In the genomic region with DNA sequence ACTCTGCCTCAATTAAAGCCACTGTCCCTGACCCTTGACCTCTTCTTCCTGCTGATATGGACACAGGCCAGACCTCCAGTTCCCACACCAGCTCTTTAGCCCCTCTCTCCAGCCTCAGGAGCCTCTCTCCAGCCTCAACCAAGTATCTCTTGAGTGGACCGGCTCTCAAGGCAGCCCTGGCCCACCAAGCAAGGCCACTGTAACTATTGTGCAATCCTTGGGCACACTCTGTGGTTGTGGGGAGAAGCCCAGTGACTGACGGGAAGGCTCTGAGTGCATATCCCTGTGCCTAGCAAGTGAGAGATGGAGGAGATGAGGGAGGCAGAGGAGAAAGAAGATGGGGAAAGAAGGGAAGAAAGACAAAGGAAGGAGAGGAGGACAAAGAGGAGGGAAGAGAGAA, we compare ENCODE assay signal across 18 mouse cellular contexts. TPM values are rescaled to one million over a fixed set of nuclear protein-coding genes. Genes with fewer than 3 reads are reported as not detected.
DNase-seq lines count a peak whose midpoint lies in the region; ATAC-seq lines count a peak whose summit lies in the region.
"Had no signal": no experiment of that assay in that cellular context is flagged by ENCODE, and none has a peak within 500 bp of the region (broad histone marks: within the 10 kb centered on the region; RNA-seq: fewer than 3 reads in every experiment).

No protein-coding gene starts in this region.

- DNase-seq in adrenal gland, adult (ENCODE audit: inconsistent age in 2 of 2, low spot score in 1 of 2) = peak; percentile 53 to 78
- no peak for DNase-seq in adrenal gland, postnatal 25 days
- DNase-seq in ovary, adult 18-20 months (ENCODE audit: low spot score) = peak; percentile 60
- DNase-seq in ovary, postnatal 36 days (ENCODE audit: low spot score) = no peak
- no peak for DNase-seq in gastrocnemius, postnatal 4 days (ENCODE audit: low spot score in 2 of 2)
- DNase-seq: cerebellum, adult 18-20 months; embryo, embryonic 11 days; gastrocnemius, postnatal 36 days; kidney, postnatal 25 days; right cerebral cortex, postnatal 25 days had no signal

- H3K4me1 ChIP-seq in liver, embryonic 16.5 days (ENCODE audit: control insufficient read depth, low read depth, low read length) = peaks cover 23% of the 10 kb centered on the region
- H3K4me1 ChIP-seq in midbrain, embryonic 13.5 days (replicated peaks) = no peaks in the 10 kb centered on the region
- H3K4me1 ChIP-seq: neural tube, embryonic 15.5 days had no signal

- peak overlapping the region; percentile 52 for H3K27ac ChIP-seq in liver, embryonic 16.5 days (ENCODE audit: low read length)
- H3K27ac ChIP-seq in midbrain, embryonic 13.5 days = no peak overlapping the region
- H3K27ac ChIP-seq: left cerebral cortex, adult 2 months; neural tube, embryonic 15.5 days had no signal

- H3K4me2 ChIP-seq in liver, embryonic 16.5 days (ENCODE audit: low read depth, low read length) = peak overlapping the region; percentile 28; the same call in 1 of the 2 replicates
- H3K4me2 ChIP-seq in midbrain, embryonic 13.5 days (replicated peaks) = no peak overlapping the region
- H3K4me2 ChIP-seq: neural tube, embryonic 15.5 days had no signal

- 27% methylated on average over 2 of the region's 2 CpGs for WGBS in liver, embryonic 16.5 days (ENCODE audit: insufficient replicate concordance)
- 81% methylated on average over 2 of the region's 2 CpGs for WGBS in midbrain, embryonic 13.5 days

- peak overlapping the region; percentile 50 for H3K4me3 ChIP-seq in liver, embryonic 16.5 days (ENCODE audit: low read depth, low read length)
- no peak overlapping the region for H3K4me3 ChIP-seq in midbrain, embryonic 13.5 days (replicated peaks)
- H3K4me3 ChIP-seq: left cerebral cortex, adult 2 months; neural tube, embryonic 15.5 days had no signal

- peak overlapping the region; percentile 50; the same call in 1 of the 2 replicates for H3K9ac ChIP-seq in liver, embryonic 16.5 days (ENCODE audit: low read depth, low read length)
- H3K9ac ChIP-seq in midbrain, embryonic 13.5 days (replicated peaks) = no peak overlapping the region
- H3K9ac ChIP-seq: neural tube, embryonic 15.5 days had no signal

- no peaks in the 10 kb centered on the region for H3K36me3 ChIP-seq in liver, embryonic 16.5 days (ENCODE audit: control insufficient read depth, insufficient read depth)
- H3K36me3 ChIP-seq in midbrain, embryonic 13.5 days = no peaks in the 10 kb centered on the region
- H3K36me3 ChIP-seq: neural tube, embryonic 15.5 days had no signal

- ATAC-seq in liver, embryonic 16.5 days (ENCODE audit: low read depth) = peak; percentile 30; the same call in 1 of the 2 replicates
- 0 out of 2 replicates have a peak, but pooled peaks have one; percentile 4 for ATAC-seq in monocyte, adult 5-6 weeks (replicated peaks; ENCODE audit: insufficient number of reproducible peaks, low FRiP score, low TSS enrichment, poor library complexity, severe bottlenecking)
- ATAC-seq in midbrain, embryonic 13.5 days = no peak
- ATAC-seq: inflammation-experienced regulatory T-cells, adult 6 months had no signal

- H3K9me3 ChIP-seq in liver, embryonic 16.5 days (replicated peaks; ENCODE audit: control insufficient read depth, low read length) = no peaks in the 10 kb centered on the region
- H3K9me3 ChIP-seq in midbrain, embryonic 13.5 days = no peaks in the 10 kb centered on the region
- H3K9me3 ChIP-seq: neural tube, embryonic 15.5 days had no signal

- peaks cover 2% of the 10 kb centered on the region; the same call in 1 of the 2 replicates for H3K27me3 ChIP-seq in liver, embryonic 16.5 days (ENCODE audit: control insufficient read depth, insufficient read depth, low read depth, low read length)
- no peaks in the 10 kb centered on the region for H3K27me3 ChIP-seq in midbrain, embryonic 13.5 days
- H3K27me3 ChIP-seq: neural tube, embryonic 15.5 days had no signal

RNA-seq across cellular contexts. Expression of a gene that starts 16.0 kb away (rescaled TPM):
- total RNA-seq in adrenal gland, postnatal 25 days (2021) = 3.0 and 3.3 TPM in 2 replicates
- polyA plus RNA-seq in liver, embryonic 16.5 days (2015; fragmentation: Nextera tagmentation; extraction: Ambion mirVana) = 16.6 and 18.2 TPM in 2 replicates
- 306 to 616 TPM (median 505 TPM) in 3 replicates for total RNA-seq in monocyte, adult 5-6 weeks (2017)
- polyA plus RNA-seq in midbrain, embryonic 13.5 days (2015; fragmentation: Nextera tagmentation; extraction: Ambion mirVana) = 1.8 and 3.0 TPM in 2 replicates
- 1 to 10 TPM; 5.4 to 6.6 TPM for total RNA-seq in gastrocnemius, postnatal 4 days (2021)

RNA-seq across cellular contexts. Expression of a gene that starts 19.8 kb away (rescaled TPM):
- not detected in 2 replicates for total RNA-seq in adrenal gland, postnatal 25 days (2021)
- 0.07 and 0.08 TPM in 2 replicates for polyA plus RNA-seq in liver, embryonic 16.5 days (2015; fragmentation: Nextera tagmentation; extraction: Ambion mirVana)
- total RNA-seq in monocyte, adult 5-6 weeks (2017) = 1.4 to 5.2 TPM (median 3.7 TPM) in 3 replicates
- not detected in 2 replicates for polyA plus RNA-seq in midbrain, embryonic 13.5 days (2015; fragmentation: Nextera tagmentation; extraction: Ambion mirVana)
- under 1 TPM; 0.22 to 0.31 TPM for total RNA-seq in gastrocnemius, postnatal 4 days (2021)
- total RNA-seq: gastrocnemius, postnatal 36 days; midbrain, postnatal 0 days had no signal
- polyA plus RNA-seq: forebrain, embryonic 11.5 days; inflammation-experienced regulatory T-cells, adult 6 months; midbrain, postnatal 0 days; neural tube, embryonic 15.5 days had no signal

RNA-seq across cellular contexts. Expression of a gene that starts 27.9 kb away (rescaled TPM):
- 31.2 and 32.7 TPM in 2 replicates for total RNA-seq in adrenal gland, postnatal 25 days (2021)
- 10.4 and 12.2 TPM in 2 replicates for polyA plus RNA-seq in liver, embryonic 16.5 days (2015; fragmentation: Nextera tagmentation; extraction: Ambion mirVana)
- 15.6 to 33.3 TPM (median 26.7 TPM) in 3 replicates for total RNA-seq in monocyte, adult 5-6 weeks (2017)
- polyA plus RNA-seq in midbrain, embryonic 13.5 days (2015; fragmentation: Nextera tagmentation; extraction: Ambion mirVana) = 25.0 and 29.4 TPM in 2 replicates
- total RNA-seq in gastrocnemius, postnatal 4 days (2021) = 10 to 100 TPM; 40.9 to 44.9 TPM

RNA-seq across cellular contexts. Expression of a gene that starts 44.3 kb away (rescaled TPM):
- 203 and 258 TPM in 2 replicates for total RNA-seq in adrenal gland, postnatal 25 days (2021)
- 130 and 133 TPM in 2 replicates for polyA plus RNA-seq in liver, embryonic 16.5 days (2015; fragmentation: Nextera tagmentation; extraction: Ambion mirVana)
- 235 to 255 TPM (median 248 TPM) in 3 replicates for total RNA-seq in monocyte, adult 5-6 weeks (2017)
- polyA plus RNA-seq in midbrain, embryonic 13.5 days (2015; fragmentation: Nextera tagmentation; extraction: Ambion mirVana) = 251 and 254 TPM in 2 replicates
- 100 to 1,000 TPM; 337 to 338 TPM for total RNA-seq in gastrocnemius, postnatal 4 days (2021)

Comparison
In these comparisons a context has a peak if more than half of its experiments do, and no peak if none do; other contexts are left out.
1. DNase-seq: peak in adrenal gland, adult (2 of 2) and ovary, adult 18-20 months (single experiment); none in adrenal gland, postnatal 25 days (single experiment), ovary, postnatal 36 days (single experiment) and gastrocnemius, postnatal 4 days (0 of 2).
2. RNA of a gene that starts 16.0 kb away (total RNA-seq): 306 to 616 TPM in monocyte, adult 5-6 weeks; 5.4 to 6.6 TPM in gastrocnemius, postnatal 4 days and 3.0 to 3.3 TPM in adrenal gland, postnatal 25 days; every median in the first group is over 10 times any median in the second.